Mouse (Mus musculus): Measurements from ENCODE around the gene Prickle2.
A peak's percentile ranks its signal among the peaks of the same experiment; 100 is the strongest.

Prickle2 gene

GRCm38 (mm10) chr6:92584026-92584425, 121.9 kb downstream of the Prickle2 start:
- DNase-seq = no peak

DNA sequence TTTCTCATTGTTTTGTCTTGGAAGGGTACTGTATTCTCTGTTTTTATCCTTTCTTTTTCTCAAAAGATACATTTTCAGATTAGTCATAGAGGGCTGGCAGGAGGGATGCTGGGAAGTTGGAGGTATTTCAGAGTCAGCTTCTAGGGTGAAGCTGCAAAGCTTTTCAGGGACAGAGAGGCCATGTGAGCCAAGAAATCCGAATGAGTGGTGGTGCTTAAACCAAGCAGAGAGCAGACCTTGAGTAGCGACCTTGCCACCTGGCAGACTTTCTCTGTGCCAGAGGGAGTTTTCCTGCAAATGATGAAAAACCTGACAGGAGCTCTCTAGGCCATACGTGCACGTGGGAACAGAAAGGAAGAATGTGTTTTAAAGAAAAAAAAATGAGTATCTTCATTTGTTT, 130.7 kb downstream of the Prickle2 start:
- DNase-seq = peak in 1 of 2 experiments; percentile 3

DNA sequence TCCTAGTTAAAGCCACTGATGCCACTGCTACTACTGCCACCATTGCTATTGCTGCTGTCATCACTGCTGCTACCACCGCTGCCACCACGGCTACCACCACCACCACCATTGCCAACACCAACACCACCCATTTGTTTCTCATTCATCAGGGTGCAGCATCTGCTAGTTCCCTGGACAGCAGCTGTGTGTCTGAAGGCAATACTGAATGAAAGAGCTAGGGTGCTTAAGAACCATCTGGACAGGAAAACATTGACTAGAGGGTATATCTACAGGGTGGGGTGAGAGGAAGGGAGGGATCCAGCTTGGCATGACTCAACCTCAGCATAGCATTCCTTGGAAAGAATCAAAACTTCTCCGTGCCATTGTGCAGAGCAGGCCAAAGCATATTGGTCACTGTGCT, 133.8 kb downstream of the Prickle2 start:
- DNase-seq = no peak

DNA sequence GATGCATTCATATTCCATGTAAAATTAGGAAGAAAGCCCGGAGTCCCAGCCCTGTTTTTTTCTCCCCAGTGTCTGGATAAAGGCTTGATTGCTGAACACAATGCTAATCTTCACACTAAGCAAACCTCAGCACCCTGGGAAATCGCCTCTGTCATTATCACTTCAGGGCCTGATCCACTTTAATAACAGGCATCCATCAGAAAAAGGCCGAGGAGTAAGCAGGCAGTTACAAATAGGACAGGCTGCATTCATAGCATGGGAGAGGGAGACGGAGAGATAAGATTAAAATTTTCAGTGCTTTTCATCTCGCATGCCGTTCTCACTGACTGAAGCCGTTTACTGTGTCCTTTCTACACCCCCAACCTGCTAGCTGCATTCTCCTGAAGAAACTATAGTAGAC, 135.9 kb downstream of the Prickle2 start:
- DNase-seq = no peak

DNA sequence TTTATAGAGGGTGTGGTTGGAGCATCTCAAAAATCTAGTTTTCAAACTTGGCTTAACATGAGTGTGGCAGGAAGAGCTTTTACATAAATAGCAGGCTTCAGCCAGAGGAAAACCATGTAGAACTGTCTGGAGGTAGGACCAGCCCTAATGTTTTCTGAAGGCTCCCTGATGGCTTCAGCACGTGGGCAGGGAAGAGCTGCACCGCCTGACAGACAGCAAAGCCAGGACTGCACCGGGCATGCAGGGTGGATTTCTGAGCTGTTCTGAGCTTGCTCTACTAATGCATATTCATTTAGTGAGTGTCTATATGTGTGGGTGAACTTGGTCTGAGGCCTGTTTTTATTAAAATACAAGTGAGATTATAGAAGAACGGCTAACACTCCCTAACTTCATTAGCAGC, 136.7 kb downstream of the Prickle2 start:
- DNase-seq = no peak

- no peak for DNase-seq
These were observed 146.7 kb downstream of the Prickle2 start for GRCm38 (mm10) chr6:92559261-92559660.

DNA sequence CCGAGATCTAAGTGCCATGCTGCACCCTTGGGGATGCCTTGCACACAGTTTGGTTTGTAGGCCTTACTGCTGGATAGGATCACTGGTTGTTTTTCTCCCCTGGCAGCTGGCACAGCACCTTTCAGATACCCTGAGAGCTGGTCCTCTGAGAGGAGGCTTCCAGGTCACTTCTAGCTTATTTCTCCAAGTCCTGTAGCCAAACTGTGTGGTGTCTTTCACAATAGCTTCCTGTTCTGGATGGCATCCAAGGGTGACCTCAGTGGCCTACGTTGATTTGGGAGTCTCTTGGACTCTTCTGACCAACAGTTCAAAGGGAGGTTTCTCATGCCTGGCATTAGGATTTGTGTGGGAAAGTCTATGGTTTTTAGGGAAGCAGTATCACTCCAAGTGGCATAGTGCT, 150.3 kb downstream of the Prickle2 start:
- DNase-seq = no peak

DNA sequence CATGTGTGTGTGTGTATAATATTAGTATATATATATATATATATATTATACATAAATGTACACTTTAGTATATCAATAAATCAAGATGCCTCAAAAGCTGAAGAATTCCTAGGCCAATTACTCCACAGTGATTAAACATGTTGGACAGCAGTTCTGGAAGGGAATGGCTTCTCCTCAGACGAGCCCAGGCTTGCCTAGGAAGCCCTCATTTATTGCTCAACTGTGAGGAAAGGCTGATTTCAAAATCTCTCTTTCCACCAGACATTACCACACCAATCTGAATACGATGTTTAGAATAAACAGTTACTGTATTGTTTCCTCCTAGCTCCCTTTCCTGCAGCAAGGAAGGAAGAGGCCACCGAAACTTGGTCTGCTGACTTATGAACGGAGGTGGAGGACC, 152.9 kb downstream of the Prickle2 start:
- DNase-seq = no peak

GRCm38 (mm10) chr6:92549246-92549645, 156.7 kb downstream of the Prickle2 start:
- DNase-seq = no peak

GRCm38 (mm10) chr6:92545204-92545603, 160.8 kb downstream of the Prickle2 start:
- DNase-seq = no peak

GRCm38 (mm10) chr6:92543825-92544224, 162.1 kb downstream of the Prickle2 start:
- no peak for DNase-seq

- no peak for DNase-seq
These were observed 163.4 kb downstream of the Prickle2 start for GRCm38 (mm10) chr6:92542402-92543101.

- peak; percentile 6 to 8 for DNase-seq
These were observed 171.5 kb downstream of the Prickle2 start for GRCm38 (mm10) chr6:92534226-92535031.

GRCm38 (mm10) chr6:92533306-92534063, 172.5 kb downstream of the Prickle2 start:
- DNase-seq = no peak

DNA sequence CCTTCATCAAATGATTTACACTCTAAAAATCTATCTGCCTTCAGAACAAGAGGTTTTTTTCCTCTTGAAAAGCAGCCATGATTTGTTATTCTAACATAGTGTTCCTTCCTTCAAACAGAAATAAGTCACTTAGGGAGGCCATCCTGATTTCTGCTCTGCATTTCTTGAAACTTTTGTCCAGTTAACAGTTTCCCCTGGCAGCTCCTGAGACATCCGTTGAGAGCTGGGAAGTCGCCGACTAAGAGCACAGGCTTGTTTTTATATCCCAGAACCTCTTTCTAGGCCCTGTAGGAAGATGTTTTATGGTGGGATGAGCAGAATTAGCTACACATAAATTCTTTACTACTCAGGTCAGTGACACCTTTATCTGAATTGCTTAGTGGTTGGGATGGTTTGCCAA, 173.1 kb downstream of the Prickle2 start:
- DNase-seq = no peak

GRCm38 (mm10) chr6:92532331-92532730, 173.6 kb downstream of the Prickle2 start:
- no peak for DNase-seq

DNA sequence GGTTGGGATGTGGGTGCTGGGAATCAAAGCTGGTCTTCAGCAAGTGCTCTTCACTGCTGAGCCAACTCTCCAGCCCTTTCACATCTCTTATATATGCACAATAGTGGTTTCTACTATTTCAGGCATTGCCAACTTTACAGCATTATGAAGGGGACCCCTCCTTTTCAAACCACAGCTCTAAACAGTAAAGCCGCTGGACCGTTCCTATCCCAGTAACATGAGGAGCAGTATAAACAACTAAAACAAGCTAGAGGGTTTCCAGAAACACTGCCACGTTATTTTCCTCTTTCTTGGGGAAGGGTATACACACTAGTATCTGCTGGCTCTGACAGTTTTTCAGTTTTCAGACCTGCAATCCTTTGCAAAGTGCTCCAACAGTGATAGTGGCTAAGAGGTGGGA, 179.7 kb downstream of the Prickle2 start:
- DNase-seq = no peak

GRCm38 (mm10) chr6:92525646-92526045, 180.3 kb downstream of the Prickle2 start:
- DNase-seq = no peak

GRCm38 (mm10) chr6:92521526-92522075, 184.4 kb downstream of the Prickle2 start:
- peak; percentile 68 to 74 for DNase-seq

DNA sequence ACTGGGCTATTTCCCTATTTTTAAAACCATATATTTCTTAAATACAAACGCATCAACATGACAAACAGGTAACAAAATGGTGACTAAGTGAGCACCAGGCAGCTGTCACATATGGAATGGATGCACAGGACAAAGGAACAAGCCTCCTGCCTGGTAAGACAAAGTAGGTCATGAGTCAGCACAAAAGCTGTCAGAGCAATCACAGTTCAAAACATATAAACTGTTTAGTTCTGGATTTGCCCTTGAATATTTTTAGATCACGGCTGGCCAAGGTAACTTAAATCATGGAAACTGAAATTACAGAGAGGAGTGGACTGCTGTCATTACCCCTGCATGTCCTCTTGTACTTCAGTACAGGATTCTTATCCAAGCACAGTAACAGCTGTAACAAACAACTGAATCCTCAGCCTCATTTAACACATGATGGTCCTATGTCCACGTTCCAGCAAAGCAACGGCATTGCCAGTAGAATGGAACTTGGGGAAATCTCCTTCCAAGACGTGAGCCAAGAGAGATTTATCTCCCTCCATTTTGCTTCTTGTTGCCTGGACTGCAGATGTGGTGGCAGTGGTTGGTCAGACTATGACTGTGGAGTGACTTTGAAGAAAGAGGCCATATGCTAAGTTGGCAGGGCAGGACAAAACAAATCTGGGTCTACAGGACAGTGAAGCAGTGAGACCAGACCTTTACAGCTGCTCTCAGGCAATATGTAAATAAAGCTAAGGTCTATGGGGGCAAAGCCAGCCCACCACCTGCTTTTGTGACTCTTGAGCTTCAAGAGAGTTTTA, 185.7 kb downstream of the Prickle2 start:
- DNase-seq = no peak

DNA sequence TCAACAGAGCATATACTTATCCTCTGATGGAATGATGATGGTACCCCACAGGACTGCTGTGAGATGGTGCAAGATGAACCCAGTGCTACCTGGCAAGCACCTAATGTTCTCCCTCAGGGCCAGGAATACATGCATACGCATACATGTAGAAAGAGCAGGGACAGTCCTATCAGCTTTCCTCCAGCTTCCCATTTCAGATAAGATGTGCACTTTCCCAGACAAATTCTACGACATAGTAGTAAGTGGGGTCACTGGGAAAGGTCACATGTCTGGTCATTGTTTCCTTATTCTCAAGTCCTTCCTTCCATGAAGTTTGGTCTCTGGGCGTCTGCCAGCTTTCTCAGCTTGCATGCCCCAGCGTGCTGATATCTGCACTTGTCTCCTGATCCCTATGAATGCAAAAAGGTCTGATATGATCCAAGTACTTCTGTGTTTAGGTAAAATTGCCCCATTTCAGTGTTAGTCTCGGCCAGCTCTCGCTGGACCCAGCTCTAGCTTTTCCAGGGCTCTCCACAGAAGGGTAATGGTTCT, 187.5 kb downstream of the Prickle2 start:
- DNase-seq = no peak

DNA sequence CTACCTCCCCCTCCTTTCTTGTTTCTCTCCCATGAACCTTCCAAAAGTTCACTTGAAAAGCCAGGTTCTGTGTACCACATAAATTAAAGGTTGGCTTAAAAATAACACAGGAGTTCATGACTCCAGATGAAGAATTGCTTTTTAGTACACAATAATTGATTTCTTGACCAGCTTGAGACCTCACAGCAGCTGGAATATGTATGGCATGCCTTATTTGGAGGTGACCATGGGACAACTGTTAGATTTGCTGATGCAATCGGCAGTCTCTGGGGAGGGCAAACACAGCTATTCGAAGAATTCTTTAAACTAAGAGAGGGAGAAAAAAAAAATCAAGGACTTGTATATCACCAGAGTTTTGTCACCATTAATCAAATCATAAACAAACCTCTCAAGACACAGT, 189.0 kb downstream of the Prickle2 start:
- DNase-seq = no peak
